Mouse (Mus musculus) adrenal gland, adult 8-10 months (tissue): ENCODE measurements around the gene Ripor2. TPM values are rescaled to one million over a fixed set of nuclear protein-coding genes. Genes with fewer than 3 reads are reported as not detected.
"Not testable (repeated sequence)": the region's sequence is repeated elsewhere in the genome, so short reads cannot be mapped to it uniquely, and the experiment has no call there.

Experiments
- DNase-seq: peaks from one replicate; pipeline ENCODE4 v3.0.0; 2022
- total RNA-seq, 4 experiments: library from RNA; stranded (reverse); gene quantifications; 2 replicates each; pipeline ENCODE4 v1.2.4; 2022

Gene Ripor2
- total RNA-seq, 4 experiments from 2014 or later = 4.1 to 7.3 (median 5.4) TPM

DNA sequence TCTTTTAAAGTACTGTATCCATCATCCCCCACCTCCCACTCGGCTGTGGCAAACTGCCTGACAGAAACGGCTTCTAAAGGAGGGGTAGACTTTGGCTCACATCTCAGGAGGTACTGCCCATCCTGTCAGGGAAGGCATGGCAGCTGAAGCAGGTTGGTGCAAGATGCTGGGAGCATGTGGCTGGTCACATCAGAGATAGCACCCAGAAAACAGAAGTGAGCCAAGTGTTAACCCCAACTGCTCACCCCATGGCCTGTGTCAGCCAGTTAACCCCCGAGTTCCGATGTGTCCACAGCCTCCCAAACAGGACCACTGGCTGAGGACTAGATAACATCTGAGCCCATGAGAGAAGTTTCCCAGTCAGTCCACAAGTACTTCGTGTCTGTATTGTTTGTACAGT is 133.6 kb downstream of the Ripor2 start:
- no peak for DNase-seq

DNA sequence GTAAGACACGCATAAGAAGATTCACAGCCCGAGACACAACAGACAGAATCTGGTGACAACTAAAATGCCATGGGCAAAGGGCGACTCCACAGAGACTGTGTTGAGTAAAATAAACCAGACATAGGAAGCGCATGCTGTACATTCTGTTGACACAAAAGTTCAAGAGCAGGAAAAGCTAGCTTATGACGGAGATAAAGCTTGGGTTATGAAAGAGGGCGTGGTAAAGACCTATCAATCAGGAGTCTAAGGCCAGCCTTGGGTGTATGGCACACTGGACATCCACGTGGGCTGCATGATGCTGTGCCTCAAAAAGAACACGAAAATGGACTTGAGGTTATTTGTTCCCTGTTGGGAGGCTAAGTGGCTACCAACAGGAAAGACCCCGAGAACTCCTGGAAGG is 134.5 kb downstream of the Ripor2 start:
- DNase-seq = no peak

DNA sequence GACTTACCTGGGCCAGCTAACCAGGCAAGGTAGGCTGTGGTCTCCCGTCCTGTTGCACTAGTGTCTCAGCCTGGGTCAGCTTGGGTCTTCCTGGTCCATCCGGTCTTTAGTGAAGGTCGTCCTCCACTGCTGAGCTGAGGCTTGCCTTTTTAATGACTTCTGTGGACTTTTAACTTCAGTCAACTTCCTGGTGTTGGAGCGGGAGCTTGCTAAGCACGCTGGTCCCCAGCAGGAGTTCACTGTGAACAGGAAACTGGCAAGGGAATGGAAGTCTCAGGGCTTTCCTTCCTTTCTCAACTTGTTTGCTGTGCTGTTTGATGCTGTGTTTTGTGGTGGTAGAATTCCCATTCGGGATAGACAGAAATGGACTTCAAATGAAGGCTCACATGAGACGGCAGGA is 135.7 kb downstream of the Ripor2 start:
- no peak for DNase-seq

DNA sequence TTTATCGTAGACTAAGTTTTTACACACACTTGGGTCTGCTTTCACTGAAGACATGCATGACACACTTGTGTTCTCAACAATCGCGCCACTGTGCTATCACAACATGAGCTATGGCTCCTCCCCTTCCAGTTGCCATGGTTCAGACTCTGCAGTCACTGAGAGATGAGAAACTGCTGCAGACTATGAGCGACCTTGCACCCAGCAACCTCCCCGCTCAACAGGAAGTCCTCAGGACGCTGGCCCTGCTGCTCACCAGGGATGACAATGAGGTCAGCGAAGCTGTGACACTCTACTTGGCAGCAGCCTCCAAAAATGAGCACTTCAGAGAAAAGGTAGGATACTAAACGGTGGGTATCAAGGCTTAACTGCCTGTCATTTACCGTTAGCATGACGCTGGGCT is 139.5 kb downstream of the Ripor2 start:
- DNase-seq = peak; percentile 74

DNA sequence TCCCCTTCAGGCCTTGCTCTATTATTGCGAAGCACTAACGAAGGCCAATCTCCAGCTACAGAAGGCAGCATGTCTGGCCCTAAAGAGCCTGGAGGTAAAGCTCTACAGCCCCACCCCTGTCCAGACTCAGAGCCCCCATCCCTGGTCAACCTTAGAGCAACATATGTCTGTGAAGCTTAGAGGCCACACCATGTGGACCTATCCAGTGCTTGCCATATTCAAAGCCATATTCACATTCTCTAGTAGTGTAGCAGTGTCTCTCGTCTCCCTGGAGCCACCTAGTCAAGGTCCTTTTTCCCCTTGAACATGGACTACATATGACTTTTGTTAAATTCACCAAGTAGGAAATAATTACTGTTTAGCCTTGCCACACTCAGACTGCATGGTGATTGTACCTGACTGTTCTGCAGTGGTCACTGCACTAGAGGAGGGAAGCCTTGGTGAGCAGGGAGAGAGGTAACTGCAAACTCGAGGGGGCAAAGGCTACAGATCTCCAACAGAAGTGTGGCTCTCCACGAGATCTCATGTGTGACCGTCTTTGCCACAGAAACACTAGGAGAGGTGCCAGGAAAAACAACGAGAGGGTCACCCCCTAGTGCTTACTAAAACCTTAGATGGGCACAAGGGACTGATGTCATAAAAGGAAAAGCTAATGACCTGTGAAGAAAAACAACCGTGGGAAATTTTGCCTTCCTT is 141.9 kb downstream of the Ripor2 start:
- no peak for DNase-seq

DNA sequence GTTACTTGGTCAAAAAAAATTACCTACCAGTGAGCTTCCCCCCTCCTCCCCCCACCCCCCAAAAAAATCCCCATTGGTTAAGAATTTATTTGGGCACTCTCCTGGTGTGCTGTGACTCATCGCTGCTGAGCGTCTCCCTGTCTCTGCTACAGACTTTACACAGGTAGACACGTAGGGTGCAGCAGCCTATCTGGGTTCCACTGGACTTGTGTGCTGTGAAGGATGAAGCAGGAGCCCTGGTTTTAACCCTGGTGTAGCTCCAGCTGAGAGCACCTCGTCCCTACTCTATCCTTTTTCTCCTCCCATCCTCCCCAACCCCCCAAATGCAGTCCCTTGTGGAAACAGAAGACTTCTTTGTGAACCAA is 142.4 kb downstream of the Ripor2 start:
- no peak for DNase-seq

DNA sequence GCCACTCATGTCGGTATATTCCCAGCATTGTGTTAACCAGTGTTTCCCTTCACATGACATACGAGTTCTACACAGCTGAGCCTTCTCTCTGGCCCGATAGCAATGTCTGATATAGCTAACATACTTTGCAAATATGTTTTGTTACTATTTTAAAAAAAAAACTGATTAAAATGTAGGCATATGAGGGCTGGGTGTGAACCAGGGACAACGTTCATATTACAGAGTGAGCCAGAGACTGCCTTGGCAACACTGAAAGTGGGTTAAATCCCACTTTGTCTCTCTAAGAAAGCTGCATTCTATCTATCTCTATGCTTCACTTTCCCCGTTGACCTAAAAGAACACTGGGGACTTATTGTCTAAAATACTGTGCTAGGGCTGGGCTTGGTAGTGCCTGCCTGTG is 147.1 kb downstream of the Ripor2 start:
- DNase-seq = no peak

DNA sequence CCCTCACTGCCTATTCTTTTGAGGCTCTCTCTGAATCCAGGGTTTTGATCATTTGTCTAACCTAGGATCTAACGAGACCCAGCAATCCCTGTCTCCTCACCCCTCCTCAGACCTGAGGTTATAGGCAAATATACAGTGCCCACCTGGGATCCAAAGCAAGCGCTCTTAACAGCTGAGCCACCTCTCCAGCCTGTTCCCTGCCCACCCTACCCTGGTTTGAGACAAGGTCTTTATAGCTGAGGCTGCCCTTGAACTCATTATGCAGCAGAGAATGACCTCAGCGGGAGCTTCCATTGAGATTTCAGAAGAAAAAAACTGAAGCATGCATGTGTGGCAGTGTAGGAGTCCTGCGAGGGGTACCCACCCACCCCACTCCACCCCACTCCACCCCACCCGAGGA is 152.5 kb downstream of the Ripor2 start:
- no peak for DNase-seq

DNA sequence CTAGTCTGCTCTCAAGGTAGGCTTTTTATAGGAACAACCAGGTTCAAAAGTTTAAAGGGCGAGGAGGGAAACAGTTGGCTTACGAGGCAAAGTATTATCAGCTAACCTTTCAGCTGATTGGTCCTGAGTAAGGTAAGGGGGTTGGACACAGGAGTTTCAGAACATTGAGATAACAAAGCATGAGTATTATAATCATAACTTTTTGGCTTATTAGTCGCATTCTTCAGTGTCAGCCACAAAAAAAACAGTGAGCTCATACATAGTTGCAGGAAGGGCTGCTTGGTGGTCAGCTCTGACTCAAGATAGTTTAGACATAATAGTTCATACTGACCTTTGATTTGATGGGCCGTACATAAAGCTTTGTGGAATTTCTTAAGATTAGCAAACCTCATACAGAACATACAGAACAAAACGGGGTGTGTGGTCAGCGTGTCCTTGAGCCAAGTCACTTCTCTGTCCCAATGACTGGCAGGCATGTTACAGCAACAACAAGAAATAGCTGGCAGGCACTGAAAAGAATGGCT is 153.7 kb downstream of the Ripor2 start:
- DNase-seq = peak; percentile 15

DNA sequence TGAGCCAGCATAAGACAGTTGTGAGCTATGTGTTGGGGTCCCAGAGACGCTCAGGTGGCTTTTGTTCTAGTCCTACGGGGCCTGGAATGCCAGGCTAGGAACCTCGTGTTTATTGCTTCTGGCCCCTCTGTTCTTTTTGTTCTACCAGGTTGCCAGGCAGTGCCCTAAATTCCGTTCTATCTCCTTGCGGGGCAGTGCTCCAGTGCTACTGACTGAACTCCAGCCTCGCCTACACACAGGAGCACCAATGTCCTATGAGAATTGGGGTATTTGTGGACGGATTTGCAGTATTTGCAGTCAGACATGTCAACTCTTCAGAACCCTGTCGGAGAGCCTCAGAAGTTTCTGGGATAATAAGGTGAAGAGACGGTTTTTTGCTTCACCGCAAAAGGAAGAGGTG is 159.0 kb downstream of the Ripor2 start, which contains the start of gene Armh2:
Armh2 (plus strand) TSS at position 205 of the 400 bp plus-strand sequence.
- no peak for DNase-seq

DNA sequence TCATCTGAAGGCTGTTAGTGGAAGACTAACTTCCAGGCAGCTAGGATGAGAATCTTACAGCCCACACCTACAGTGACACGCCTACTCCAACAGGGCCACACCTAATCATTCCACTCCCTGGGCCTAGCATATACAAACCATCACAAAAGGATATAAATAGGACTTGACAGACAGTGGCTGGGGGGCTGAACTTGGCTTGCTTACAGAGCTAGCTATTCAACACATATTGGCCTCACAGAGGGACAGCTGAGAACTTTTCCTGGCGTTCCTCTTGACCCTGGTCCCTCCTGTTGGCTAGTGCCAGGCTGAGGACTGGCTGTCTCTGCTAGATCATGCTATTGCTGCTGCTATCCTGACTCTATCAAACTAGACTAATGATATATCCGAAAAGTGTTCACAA is 165.8 kb downstream of the Ripor2 start:
- DNase-seq = no peak

DNA sequence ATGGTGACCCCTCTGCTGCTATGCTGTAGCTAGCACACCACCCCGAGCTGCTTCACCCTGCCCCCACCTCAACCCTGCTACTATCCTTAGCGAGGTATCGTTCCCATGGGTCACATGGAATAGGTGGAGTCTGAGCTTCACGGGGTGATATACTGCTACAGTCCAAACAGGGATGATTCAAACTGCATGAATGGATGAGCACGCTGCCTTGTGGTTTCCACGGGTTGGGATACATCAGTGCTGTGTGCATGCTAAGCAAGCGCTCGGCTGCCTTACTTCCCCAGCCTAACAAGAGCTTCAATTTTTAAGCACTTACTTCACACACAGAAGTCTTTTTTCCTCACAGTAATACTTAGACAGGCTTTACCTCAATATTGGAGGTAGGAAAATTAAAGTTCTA is 168.8 kb downstream of the Ripor2 start:
- DNase-seq = no peak

DNA sequence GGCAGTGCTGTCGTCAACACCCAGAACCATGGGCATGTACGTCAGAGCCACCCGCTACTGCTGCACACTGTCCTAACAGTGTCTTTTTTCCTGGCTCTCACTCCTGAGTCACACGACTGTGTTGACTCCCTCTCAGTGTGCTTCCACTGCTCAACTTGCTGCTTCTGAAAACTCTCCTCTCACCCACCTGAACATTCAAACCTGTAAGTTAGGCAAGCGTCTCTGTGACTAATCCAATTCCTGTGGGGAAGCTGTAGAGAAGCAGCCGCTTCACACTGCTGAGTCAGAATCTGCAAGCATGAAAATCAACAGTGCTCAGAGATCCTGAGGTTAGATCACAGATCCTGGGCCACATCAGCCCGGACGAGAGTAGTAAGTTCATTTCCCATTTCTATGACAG is 169.4 kb downstream of the Ripor2 start:
- DNase-seq = no peak

DNA sequence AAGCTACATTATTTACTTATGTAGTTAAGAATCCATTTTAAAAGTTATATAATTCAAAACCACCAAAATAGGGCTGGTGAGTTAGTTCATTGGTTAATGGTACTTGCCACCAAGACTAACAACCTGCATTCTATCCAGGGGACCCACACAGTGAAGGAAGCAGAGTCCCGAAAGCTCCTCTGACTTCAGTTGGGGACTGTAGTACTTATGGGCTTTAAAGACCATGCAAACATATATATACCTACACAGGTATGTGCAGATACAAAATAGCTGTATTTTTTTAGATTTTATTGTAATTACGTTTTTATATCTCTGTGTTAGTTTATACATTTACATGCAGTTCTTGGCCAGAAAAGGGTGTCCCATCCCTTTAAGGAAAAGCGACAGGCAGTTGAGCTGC is 174.8 kb downstream of the Ripor2 start:
- DNase-seq = no peak

DNA sequence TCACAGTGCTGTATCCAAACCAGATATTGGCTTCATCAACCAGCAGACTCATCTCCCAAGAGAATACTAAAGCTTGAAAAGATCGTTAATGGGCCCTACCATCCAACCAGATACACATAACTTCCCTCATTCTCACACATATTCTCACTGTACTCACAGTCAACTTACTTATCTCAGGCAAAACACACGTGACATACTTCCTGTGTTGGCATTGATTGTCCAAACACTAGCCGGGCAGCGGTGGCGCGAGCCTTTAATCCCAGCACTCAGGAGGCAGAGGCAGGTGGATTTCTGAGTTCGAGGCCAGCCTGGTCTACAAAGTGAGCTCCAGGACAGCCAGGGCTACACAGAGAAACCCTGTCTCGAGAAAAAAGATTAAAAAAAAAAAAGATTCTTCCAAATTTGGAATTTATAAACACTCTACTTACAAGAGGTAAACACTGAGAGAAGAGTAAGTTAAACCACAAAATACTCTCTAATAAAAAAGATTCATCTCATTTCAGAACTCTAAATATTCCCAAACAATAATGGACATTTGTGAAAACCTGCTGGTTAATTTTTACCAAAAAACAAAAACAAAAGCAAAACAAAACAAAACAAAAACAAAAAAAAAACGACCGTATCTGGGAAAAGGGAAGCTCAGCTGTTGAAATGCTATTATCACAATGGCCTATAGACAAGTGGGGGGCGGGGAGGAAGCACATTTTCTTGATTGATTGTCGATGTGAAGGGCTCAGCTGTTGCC is 176.0 kb downstream of the Ripor2 start:
- no peak for DNase-seq

DNA sequence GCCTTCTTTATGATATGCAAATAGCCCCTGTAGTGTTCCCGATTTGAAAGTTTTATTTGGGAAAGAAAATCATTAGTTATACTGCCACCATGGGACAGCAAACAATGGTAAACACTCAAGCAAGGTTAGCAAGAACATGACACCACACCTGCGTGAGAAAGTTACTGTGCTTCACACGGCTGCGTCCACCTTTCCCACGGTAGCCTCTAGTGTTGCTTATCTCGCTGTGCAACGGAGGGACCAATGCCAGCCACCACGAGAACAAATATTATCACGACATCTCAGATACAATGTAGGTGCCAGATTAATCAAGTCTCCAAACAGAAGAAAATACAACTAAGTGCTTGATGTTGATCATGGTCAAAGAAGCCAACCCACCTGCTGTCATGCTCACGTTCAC is 177.5 kb downstream of the Ripor2 start:
- no peak for DNase-seq

DNA sequence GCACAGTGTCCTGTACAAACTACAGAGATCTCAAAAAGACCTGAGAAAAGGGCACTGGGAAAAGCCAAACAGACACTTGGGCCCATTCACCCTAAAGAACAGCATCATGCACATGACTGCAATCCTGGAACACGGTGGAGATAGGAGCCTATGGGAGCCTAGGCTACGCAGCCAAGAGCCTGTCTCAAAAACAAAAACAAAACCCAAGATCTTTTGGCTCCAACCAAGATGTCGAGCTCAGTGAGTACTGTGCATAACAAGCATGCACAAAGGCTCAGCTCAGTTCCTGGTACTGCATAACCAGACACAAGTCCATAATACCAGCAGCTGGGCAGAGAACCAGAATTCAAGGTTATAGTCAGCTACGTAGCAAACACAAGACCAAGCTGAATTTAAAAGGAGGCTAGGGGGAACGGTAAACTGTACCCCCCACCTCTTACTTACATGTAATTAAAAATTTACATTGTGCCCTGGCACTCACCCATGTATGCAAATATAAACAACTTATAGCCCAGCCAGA is 178.4 kb downstream of the Ripor2 start:
- DNase-seq = no peak

DNA sequence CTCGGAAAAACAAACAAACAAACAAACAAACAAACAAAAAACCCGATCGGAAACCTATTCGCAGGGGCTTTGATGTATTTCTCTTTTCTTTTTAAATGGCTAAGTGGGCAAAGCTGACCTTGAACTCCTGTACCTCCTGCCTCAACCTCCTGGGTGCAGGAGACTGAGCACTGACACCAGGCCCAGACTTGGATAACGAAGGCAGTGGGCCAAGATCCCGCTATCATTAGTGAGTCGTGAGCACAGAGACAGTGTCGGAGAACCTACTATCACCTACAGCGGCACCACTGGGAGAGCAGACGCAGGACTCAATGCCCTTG is 179.1 kb downstream of the Ripor2 start:
- DNase-seq = no peak

DNA sequence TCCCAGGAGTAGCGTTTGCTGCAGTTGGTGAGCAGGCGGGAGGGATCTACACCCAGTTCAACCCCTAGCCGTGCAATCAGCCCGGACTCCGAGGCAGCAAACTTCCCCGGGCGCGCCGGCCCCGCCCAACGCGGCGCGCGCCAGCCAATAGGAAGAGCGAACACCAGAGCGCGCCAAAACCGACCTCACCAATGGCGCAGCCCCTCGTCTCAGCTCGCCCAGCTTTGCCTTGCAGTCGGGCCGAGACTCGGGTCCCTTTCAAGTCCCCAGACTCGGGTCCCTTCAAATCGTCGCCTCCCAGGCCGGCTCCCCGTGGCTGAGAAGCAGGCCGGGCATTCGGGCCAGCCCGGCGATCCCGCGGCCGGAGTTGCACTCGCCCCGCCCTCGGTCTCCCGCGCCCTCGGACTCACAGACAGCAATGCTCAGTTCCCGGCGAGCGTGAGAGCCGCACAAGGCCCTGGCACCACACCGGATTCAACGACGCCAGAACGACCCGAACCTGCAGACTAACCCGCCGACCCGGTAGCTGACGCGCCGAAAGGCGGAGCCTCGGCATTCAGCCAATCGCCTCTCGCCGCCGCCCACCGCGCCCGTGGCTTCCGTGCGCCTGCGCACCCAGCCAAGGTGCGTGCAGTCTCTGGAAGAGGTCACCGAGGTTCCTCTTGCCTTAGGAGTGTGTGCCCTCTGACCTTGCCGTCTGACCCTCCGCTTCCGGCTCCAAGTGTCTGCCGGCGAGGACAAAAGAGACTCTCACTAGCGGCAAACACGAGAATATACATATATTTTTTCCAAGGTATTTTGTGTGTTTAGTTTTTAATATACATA is 179.6 kb downstream of the Ripor2 start, which contains the start of gene Gmnn:
Gmnn (minus strand) TSS at position 521 of the 825 bp plus-strand sequence.
- DNase-seq = peak; percentile 76

DNA sequence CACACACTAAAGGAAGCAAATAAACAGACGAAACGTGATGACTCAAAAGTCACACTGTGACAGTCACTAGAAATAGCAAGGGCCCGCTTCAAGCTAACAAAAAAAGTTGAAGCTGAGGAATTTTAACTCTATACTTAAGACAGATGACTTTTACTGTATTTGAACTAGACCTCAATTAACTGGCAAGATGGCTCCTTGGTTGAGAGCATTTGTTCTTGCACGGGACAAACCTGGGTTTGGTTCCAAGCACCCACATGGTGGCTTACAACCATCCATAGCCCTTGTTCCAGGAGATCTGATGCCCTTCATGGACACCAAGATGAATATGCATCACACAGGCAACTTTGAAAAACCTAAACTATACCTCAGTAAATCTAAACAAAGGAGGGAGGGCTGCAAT is 180.3 kb downstream of the Ripor2 start:
- no peak for DNase-seq

DNA sequence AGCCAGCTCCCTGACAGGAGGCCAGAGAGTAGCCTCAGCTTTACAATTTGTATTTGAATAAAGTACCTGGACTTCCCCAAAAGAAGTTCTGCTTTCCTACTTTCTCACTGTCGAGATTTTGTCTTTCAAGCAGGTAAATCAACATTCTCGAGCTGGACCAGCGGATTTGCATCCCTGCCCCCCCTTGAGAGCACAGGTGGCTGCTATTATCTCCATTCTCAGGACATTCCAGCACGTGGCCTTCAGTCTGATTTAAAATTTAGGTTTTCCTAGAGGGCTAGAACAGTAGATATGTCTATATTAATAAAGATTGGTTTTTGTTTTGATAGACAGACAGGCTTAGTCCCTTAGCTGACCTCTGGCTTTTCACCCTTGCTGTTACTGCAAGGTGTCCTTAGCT is 185.8 kb downstream of the Ripor2 start:
- not testable (repeated sequence) for DNase-seq

DNA sequence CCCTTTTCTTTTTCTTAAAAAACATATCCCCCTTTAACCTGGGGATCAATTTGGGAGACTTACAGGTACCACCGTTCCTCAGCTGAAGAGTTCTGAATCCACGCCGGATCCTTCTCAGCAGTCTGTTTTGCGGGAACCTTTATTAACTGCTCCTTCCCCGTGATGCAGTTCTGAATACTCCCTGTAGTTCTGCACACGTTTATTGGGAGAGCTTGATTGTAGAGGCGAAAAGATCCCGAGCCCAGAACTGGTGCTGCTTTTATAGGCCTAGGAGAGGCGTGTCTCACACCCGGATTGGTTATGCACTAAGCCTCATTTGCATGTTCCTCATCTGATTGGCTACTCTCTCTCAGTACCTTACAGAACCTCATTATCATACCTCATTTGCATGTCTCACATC is 189.5 kb downstream of the Ripor2 start:
- DNase-seq = not testable (repeated sequence)
